Mouse (Mus musculus): ENCODE measurements at regions not wholly inside any gene's neighbourhood (a gene's known extent, or its start where the extent isn't known, plus 50 kb on each side); places are given as distances from the start of the nearest gene placed in this dataset.
A peak's percentile ranks its signal among the peaks of the same experiment; 100 is the strongest.

- ATAC-seq (ENCODE audit: low read depth): peak; percentile 92
- Histone ChIP-seq H3K9ac (ENCODE audit: low read length) (no peak overlapping the region), H3K9me3 (ENCODE audit: control insufficient read depth, low read length) (no peaks in the 10 kb centered on the region), H3K4me2 (ENCODE audit: low read depth, low read length) (no peak overlapping the region), H3K27me3 (ENCODE audit: control insufficient read depth, insufficient read depth, low read depth, low read length) (no peaks in the 10 kb centered on the region), H3K27ac (ENCODE audit: low read length) (no peak overlapping the region), H3K4me3 (ENCODE audit: low read length) (no peak overlapping the region), H3K4me1 (replicated peaks; ENCODE audit: control insufficient read depth, insufficient read depth, low read length) (peaks cover 3% of the 10 kb centered on the region; the same call in 1 of the 2 replicates), H3K36me3 (ENCODE audit: control insufficient read depth, insufficient read depth, low read length) (no peaks in the 10 kb centered on the region)
- 34% methylated on average over 1 of the region's 1 CpGs for WGBS
Observed at GRCm38 (mm10) chr4:5206394-5207099, 413.4 kb upstream of the Impad1 start.

GRCm38 (mm10) chr4:5205328-5206208 is 412.4 kb upstream of the Impad1 start:
- Histone ChIP-seq H3K4me1 (replicated peaks; ENCODE audit: control insufficient read depth, insufficient read depth, low read length) (peaks cover 3% of the 10 kb centered on the region; the same call in 1 of the 2 replicates), H3K9me3 (ENCODE audit: control insufficient read depth, low read length) (no peaks in the 10 kb centered on the region), H3K36me3 (ENCODE audit: control insufficient read depth, insufficient read depth, low read length) (no peaks in the 10 kb centered on the region), H3K27ac (ENCODE audit: low read length) (no peak overlapping the region), H3K9ac (ENCODE audit: low read length) (no peak overlapping the region), H3K4me2 (ENCODE audit: low read depth, low read length) (no peak overlapping the region), H3K4me3 (ENCODE audit: low read length) (no peak overlapping the region), H3K27me3 (ENCODE audit: control insufficient read depth, insufficient read depth, low read depth, low read length) (no peaks in the 10 kb centered on the region)
- peak; percentile 37; the same call in 1 of the 2 replicates for ATAC-seq (ENCODE audit: low read depth)
- WGBS: 62% methylated on average over 7 of the region's 7 CpGs

- Histone ChIP-seq H3K36me3 (ENCODE audit: control insufficient read depth, insufficient read depth, low read length) (no peaks in the 10 kb centered on the region), H3K9me3 (ENCODE audit: control insufficient read depth, low read length) (no peaks in the 10 kb centered on the region), H3K27ac (ENCODE audit: low read length) (no peak overlapping the region), H3K9ac (ENCODE audit: low read length) (no peak overlapping the region), H3K4me3 (ENCODE audit: low read length) (no peak overlapping the region), H3K4me2 (ENCODE audit: low read depth, low read length) (no peak overlapping the region), H3K27me3 (ENCODE audit: control insufficient read depth, insufficient read depth, low read depth, low read length) (no peaks in the 10 kb centered on the region), H3K4me1 (replicated peaks; ENCODE audit: control insufficient read depth, insufficient read depth, low read length) (no peaks in the 10 kb centered on the region)
- no peak for ATAC-seq (ENCODE audit: low read depth)
- 74% methylated on average over 3 of the region's 3 CpGs for WGBS
Observed at GRCm38 (mm10) chr4:5194272-5194671, 401.1 kb upstream of the Impad1 start.

GRCm38 (mm10) chr4:5181591-5181990 is 388.4 kb upstream of the Impad1 start:
- no peak for ATAC-seq (ENCODE audit: low read depth)
- Histone ChIP-seq H3K27me3 (ENCODE audit: control insufficient read depth, insufficient read depth, low read depth, low read length) (no peaks in the 10 kb centered on the region), H3K27ac (ENCODE audit: low read length) (no peak overlapping the region), H3K9ac (ENCODE audit: low read length) (no peak overlapping the region), H3K4me1 (replicated peaks; ENCODE audit: control insufficient read depth, insufficient read depth, low read length) (no peaks in the 10 kb centered on the region), H3K4me3 (ENCODE audit: low read length) (no peak overlapping the region), H3K36me3 (ENCODE audit: control insufficient read depth, insufficient read depth, low read length) (no peaks in the 10 kb centered on the region), H3K9me3 (ENCODE audit: control insufficient read depth, low read length) (no peaks in the 10 kb centered on the region), H3K4me2 (ENCODE audit: low read depth, low read length) (no peak overlapping the region)
- 64% methylated on average over 1 of the region's 1 CpGs for WGBS

- Histone ChIP-seq H3K9ac (ENCODE audit: low read length) (no peak overlapping the region), H3K27ac (ENCODE audit: low read length) (no peak overlapping the region), H3K36me3 (ENCODE audit: control insufficient read depth, insufficient read depth, low read length) (no peaks in the 10 kb centered on the region), H3K27me3 (ENCODE audit: control insufficient read depth, insufficient read depth, low read depth, low read length) (no peaks in the 10 kb centered on the region), H3K4me1 (replicated peaks; ENCODE audit: control insufficient read depth, insufficient read depth, low read length) (no peaks in the 10 kb centered on the region), H3K4me2 (ENCODE audit: low read depth, low read length) (no peak overlapping the region), H3K9me3 (ENCODE audit: control insufficient read depth, low read length) (no peaks in the 10 kb centered on the region), H3K4me3 (ENCODE audit: low read length) (no peak overlapping the region)
- WGBS: 75% methylated on average over 11 of the region's 11 CpGs
- peak; percentile 78 for ATAC-seq (ENCODE audit: low read depth)
Observed at GRCm38 (mm10) chr4:5178991-5179693, 386.0 kb upstream of the Impad1 start.

- no peak overlapping the region for H3K4me3 ChIP-seq (ENCODE audit: low read length)
- no peak overlapping the region for H3K4me2 ChIP-seq (ENCODE audit: low read depth, low read length)
- H3K4me1 ChIP-seq (replicated peaks; ENCODE audit: control insufficient read depth, insufficient read depth, low read length): no peaks in the 10 kb centered on the region
- H3K27me3 ChIP-seq (ENCODE audit: control insufficient read depth, insufficient read depth, low read depth, low read length): no peaks in the 10 kb centered on the region
- H3K9me3 ChIP-seq (ENCODE audit: control insufficient read depth, low read length): no peaks in the 10 kb centered on the region
- ATAC-seq (ENCODE audit: low read depth): no peak
- H3K36me3 ChIP-seq (ENCODE audit: control insufficient read depth, insufficient read depth, low read length): no peaks in the 10 kb centered on the region
- WGBS: 88% methylated on average over 1 of the region's 1 CpGs
- H3K9ac ChIP-seq (ENCODE audit: low read length): no peak overlapping the region
- H3K27ac ChIP-seq (ENCODE audit: low read length): no peak overlapping the region
Observed at GRCm38 (mm10) chr4:5165263-5165662, 372.1 kb upstream of the Impad1 start.

- Histone ChIP-seq H3K9me3 (ENCODE audit: control insufficient read depth, low read length) (no peaks in the 10 kb centered on the region), H3K27ac (ENCODE audit: low read length) (no peak overlapping the region), H3K27me3 (ENCODE audit: control insufficient read depth, insufficient read depth, low read depth, low read length) (no peaks in the 10 kb centered on the region), H3K4me1 (replicated peaks; ENCODE audit: control insufficient read depth, insufficient read depth, low read length) (no peaks in the 10 kb centered on the region), H3K9ac (ENCODE audit: low read length) (no peak overlapping the region), H3K36me3 (ENCODE audit: control insufficient read depth, insufficient read depth, low read length) (no peaks in the 10 kb centered on the region), H3K4me2 (ENCODE audit: low read depth, low read length) (no peak overlapping the region), H3K4me3 (ENCODE audit: low read length) (no peak overlapping the region)
- no peak for ATAC-seq (ENCODE audit: low read depth)
- WGBS: 61% methylated on average over 1 of the region's 1 CpGs
Observed at GRCm38 (mm10) chr4:5160931-5161330, 367.8 kb upstream of the Impad1 start.

GRCm38 (mm10) chr4:5130726-5131125 is 337.6 kb upstream of the Impad1 start:
- H3K27me3 ChIP-seq (ENCODE audit: control insufficient read depth, insufficient read depth, low read depth, low read length): no peaks in the 10 kb centered on the region
- no peaks in the 10 kb centered on the region for H3K36me3 ChIP-seq (ENCODE audit: control insufficient read depth, insufficient read depth, low read length)
- WGBS: 25% methylated on average over 3 of the region's 3 CpGs
- H3K27ac ChIP-seq (ENCODE audit: low read length): no peak overlapping the region
- no peak; the same call in 1 of the 2 replicates for ATAC-seq (ENCODE audit: low read depth)
- no peak overlapping the region for H3K4me2 ChIP-seq (ENCODE audit: low read depth, low read length)
- H3K4me3 ChIP-seq (ENCODE audit: low read length): no peak overlapping the region
- H3K9ac ChIP-seq (ENCODE audit: low read length): no peak overlapping the region
- no peaks in the 10 kb centered on the region for H3K4me1 ChIP-seq (replicated peaks; ENCODE audit: control insufficient read depth, insufficient read depth, low read length)
- no peaks in the 10 kb centered on the region for H3K9me3 ChIP-seq (ENCODE audit: control insufficient read depth, low read length)

GRCm38 (mm10) chr4:5126059-5126458 is 332.9 kb upstream of the Impad1 start:
- no peak overlapping the region for H3K27ac ChIP-seq (ENCODE audit: low read length)
- ATAC-seq (ENCODE audit: low read depth): no peak
- 79% methylated on average over 2 of the region's 2 CpGs for WGBS
- no peak overlapping the region for H3K9ac ChIP-seq (ENCODE audit: low read length)
- H3K27me3 ChIP-seq (ENCODE audit: control insufficient read depth, insufficient read depth, low read depth, low read length): no peaks in the 10 kb centered on the region
- no peak overlapping the region for H3K4me2 ChIP-seq (ENCODE audit: low read depth, low read length)
- no peak overlapping the region for H3K4me3 ChIP-seq (ENCODE audit: low read length)
- no peaks in the 10 kb centered on the region for H3K36me3 ChIP-seq (ENCODE audit: control insufficient read depth, insufficient read depth, low read length)
- no peaks in the 10 kb centered on the region for H3K9me3 ChIP-seq (ENCODE audit: control insufficient read depth, low read length)
- H3K4me1 ChIP-seq (replicated peaks; ENCODE audit: control insufficient read depth, insufficient read depth, low read length): no peaks in the 10 kb centered on the region
